Mouse (Mus musculus): ENCODE results near the gene Rela. TPM values are rescaled to one million over a fixed set of nuclear protein-coding genes. Genes with fewer than 3 reads are reported as not detected.

The Rela gene
- total RNA-seq, 1 experiment from 2014 or later, result 44.1 TPM

- ATAC-seq (replicated peaks; ENCODE audit: low read depth, poor library complexity, severe bottlenecking), result no peak
Measured at GRCm38 (mm10) chr19:5692913-5693396, 55.7 kb downstream of the Rela start.

GRCm38 (mm10) chr19:5693801-5694200 is 56.5 kb downstream of the Rela start:
- ATAC-seq (replicated peaks; ENCODE audit: low read depth, poor library complexity, severe bottlenecking), result no peak

GRCm38 (mm10) chr19:5695849-5696462 is 58.7 kb downstream of the Rela start:
- no peak for ATAC-seq (replicated peaks; ENCODE audit: low read depth, poor library complexity, severe bottlenecking)

Other genes with a start within 250 kb of the Rela start
- 93.3 and 103 TPM in 2 replicates for gene Sart1, start 248.8 kb upstream of the Rela start, total RNA-seq (2017)
- not detected in 2 replicates for gene Tsga10ip, start 235.0 kb upstream of the Rela start, total RNA-seq (2017)
- gene Drap1, start 212.5 kb upstream of the Rela start, total RNA-seq (2017), result 112 and 125 TPM in 2 replicates
- 9.2 and 10.3 TPM in 2 replicates for gene AI837181, start 212.3 kb upstream of the Rela start, total RNA-seq (2017)
- 0.63 and 0.78 TPM in 2 replicates for gene Fosl1, start 189.9 kb upstream of the Rela start, total RNA-seq (2017)
- gene Ccdc85b, start 179.6 kb upstream of the Rela start, total RNA-seq (2017), result 3.0 and 5.4 TPM in 2 replicates
- gene Fibp, start 176.9 kb upstream of the Rela start, total RNA-seq (2017), result 55.8 and 67.4 TPM in 2 replicates
- 1.0 and 2.0 TPM in 2 replicates for gene Ctsw, start 169.0 kb upstream of the Rela start, total RNA-seq (2017)
- 0.09 TPM in 1 of 2 replicates, not detected in the other for gene Efemp2, start 163.5 kb upstream of the Rela start, total RNA-seq (2017)
- 20.7 and 26.9 TPM in 2 replicates for gene Mus81, start 149.1 kb upstream of the Rela start, total RNA-seq (2017)
- gene Cfl1, start 147.0 kb upstream of the Rela start, total RNA-seq (2017), result 940 and 946 TPM in 2 replicates
- not detected in 2 replicates for gene 1700020D05Rik, start 133.7 kb upstream of the Rela start, total RNA-seq (2017)
- 1.3 and 2.9 TPM in 2 replicates for gene Snx32, start 126.9 kb upstream of the Rela start, total RNA-seq (2017)
- gene Ovol1, start 76.8 kb upstream of the Rela start, total RNA-seq (2017), result not detected in 2 replicates
- 5.2 and 8.0 TPM in 2 replicates for gene Ap5b1, start 69.5 kb upstream of the Rela start, total RNA-seq (2017)
- gene Rnaseh2c, start 35.6 kb upstream of the Rela start, total RNA-seq (2017), result 65.1 and 78.4 TPM in 2 replicates
- gene Kat5, start 27.2 kb upstream of the Rela start, total RNA-seq (2017), result 56.7 and 74.3 TPM in 2 replicates
- 23.0 and 113 TPM in 2 replicates for gene Sipa1, start 26.2 kb downstream of the Rela start, total RNA-seq (2017)
- 18.8 and 21.6 TPM in 2 replicates for gene Map3k11, start 51.3 kb downstream of the Rela start, total RNA-seq (2017)
- gene Pcnx3, start 51.4 kb downstream of the Rela start, total RNA-seq (2017), result 18.0 and 19.8 TPM in 2 replicates
- not detected in 2 replicates for gene Kcnk7, start 66.9 kb downstream of the Rela start, total RNA-seq (2017)
- 29.8 and 31.7 TPM in 2 replicates for gene Ehbp1l1, start 88.8 kb downstream of the Rela start, total RNA-seq (2017)
- 17.8 and 35.4 TPM in 2 replicates for gene Fam89b, start 92.2 kb downstream of the Rela start, total RNA-seq (2017)
- 11.9 and 18.1 TPM in 2 replicates for gene Ltbp3, start 103.4 kb downstream of the Rela start, total RNA-seq (2017)
- gene Scyl1, start 133.9 kb downstream of the Rela start, total RNA-seq (2017), result 23.5 and 30.9 TPM in 2 replicates
- gene Frmd8, start 237.8 kb downstream of the Rela start, total RNA-seq (2017), result 21.1 and 26.8 TPM in 2 replicates
- 34.0 and 41.0 TPM in 2 replicates for gene Slc25a45, start 240.3 kb downstream of the Rela start, total RNA-seq (2017)